Mouse (Mus musculus) stomach, embryonic 14.5 days (tissue): Measurements from ENCODE around the gene Xkr7. TPM values are rescaled to one million over a fixed set of nuclear protein-coding genes. Genes with fewer than 3 reads are reported as not detected.

Experiments
- ATAC-seq: fragments of 200-750 bp; cut with Nextera tagmentation; 2 replicates; pipeline ENCODE4 v1.8.0; 2017; ENCODE audit warnings: low read depth, moderate TSS enrichment; ENCODE audit not compliant: insufficient number of reproducible peaks, insufficient read depth, low FRiP score
- H3K27ac ChIP-seq: fragments of 300-500 bp; sonication (generic); 2 replicates; pipeline ENCODE4 v1.5.1; 2014; ENCODE audit warnings: mild to moderate bottlenecking, low read length, moderate library complexity, mixed read lengths
- H3K27me3 ChIP-seq: fragments of 300-500 bp; sonication (generic); 2 replicates; pipeline ENCODE4 v1.6.1; 2014; ENCODE audit warnings: low read length, control low read depth, mixed read lengths; ENCODE audit not compliant: control insufficient read depth, insufficient read depth
- H3K36me3 ChIP-seq: fragments of 300-500 bp; sonication (generic); 2 replicates; pipeline ENCODE4 v1.6.1; 2014; ENCODE audit warnings: mild to moderate bottlenecking, control low read depth, low read length, moderate library complexity, mixed read lengths; ENCODE audit not compliant: control insufficient read depth, insufficient read depth
- H3K4me1 ChIP-seq: fragments of 300-500 bp; sonication (generic); 2 replicates; pipeline ENCODE4 v1.6.1; 2014; ENCODE audit warnings: low read length, control low read depth, mixed read lengths; ENCODE audit not compliant: control insufficient read depth, insufficient read depth
- H3K4me2 ChIP-seq: fragments of 300-500 bp; sonication (generic); replicated peaks from 2 replicates; pipeline ENCODE4 v1.6.1; 2014; ENCODE audit warnings: low read depth, low read length, control low read depth
- H3K4me3 ChIP-seq: fragments of 300-500 bp; sonication (generic); 2 replicates; pipeline ENCODE4 v1.5.1; 2014; ENCODE audit warnings: low read depth, low read length, control low read depth
- H3K9ac ChIP-seq: fragments of 300-500 bp; sonication (generic); replicated peaks from 2 replicates; pipeline ENCODE4 v1.6.1; 2014; ENCODE audit warnings: low read depth, mild to moderate bottlenecking, control low read depth, low read length, moderate library complexity, mixed read lengths
- H3K9me3 ChIP-seq: fragments of 300-500 bp; sonication (generic); 2 replicates; pipeline ENCODE4 v1.6.1; 2016; ENCODE audit warnings: low read depth, low read length, control low read depth; ENCODE audit not compliant: control insufficient read depth
- WGBS: fragments of 180-500 bp; shearing (Covaris S2); extraction: QIAGEN DNeasy Blood & Tissue Kit; methylation state at CpG from one replicate; pipeline ENCODE4 v1.1.7; 2014; 5-methylcytosine and 5-hydroxymethylcytosine counted together
- polyA plus RNA-seq: library from polyadenylated mRNA; unstranded; fragments of >200 nt; fragmentation: Nextera tagmentation; extraction: Ambion mirVana; gene quantifications from 2 replicates; pipeline ENCODE4 v1.2.1, GENCODE M21; 2014

Xkr7 gene
- polyA plus RNA-seq: 0.13 TPM in 1 of 2 replicates, not detected in the other

DNA sequence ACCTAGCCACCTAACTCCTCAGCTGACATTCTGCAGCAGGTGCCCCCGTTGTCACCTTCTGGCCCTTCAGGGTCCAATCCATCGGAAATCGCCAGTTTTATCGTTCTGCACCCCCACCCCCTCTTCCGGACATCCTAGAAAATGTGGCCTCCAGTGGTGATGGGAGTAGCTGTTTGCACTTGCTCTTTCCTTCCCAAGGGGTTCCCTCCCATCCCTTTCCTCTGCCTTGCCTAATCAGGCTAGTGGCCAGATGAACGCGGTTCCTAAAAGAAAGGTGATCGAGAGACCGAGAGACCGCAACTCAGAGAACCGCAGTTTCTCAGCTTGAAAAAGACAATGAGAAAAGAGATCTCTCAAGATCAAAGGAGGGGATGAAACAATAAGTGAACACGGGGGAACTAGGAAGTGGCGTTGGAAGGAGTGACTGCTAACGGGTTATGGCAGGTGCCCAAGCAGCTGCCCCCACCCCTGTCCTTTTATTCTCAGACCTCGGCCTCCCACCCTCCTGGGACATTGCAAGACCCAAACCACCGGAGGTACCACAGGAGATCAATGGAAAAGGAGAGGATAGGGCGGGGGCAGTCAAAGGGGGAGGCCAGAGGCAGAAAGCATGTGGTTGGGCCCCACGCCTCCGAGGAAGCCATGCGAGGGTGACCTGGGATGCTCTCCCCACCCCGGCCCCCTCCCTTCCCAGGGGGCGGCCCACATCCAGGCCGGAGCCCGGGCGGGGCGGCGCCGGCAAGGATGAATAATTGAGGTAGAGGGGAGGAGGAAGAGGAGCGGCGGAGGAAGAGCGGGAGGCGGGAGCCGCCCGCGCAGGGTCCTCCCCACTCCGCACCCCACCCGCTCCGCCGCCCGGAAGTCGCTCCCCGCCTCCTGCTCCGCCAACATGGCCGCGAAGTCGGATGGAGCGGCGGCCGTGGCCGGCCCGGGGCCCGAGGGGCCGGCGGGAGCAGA lies at the start of gene Xkr7:
Gene Xkr7, plus strand, starts transcription at position 727 of the 957 bp plus-strand sequence.
- no peak within 1 kb of the TSS for H3K27ac ChIP-seq
- 2% methylated on average over 54 of the region's 54 CpGs for WGBS
- peak within 1 kb of the TSS; percentile 84 for H3K4me2 ChIP-seq
- peak within 1 kb of the TSS; percentile 40 for H3K4me3 ChIP-seq
- no peaks in the 10 kb centered on the region for H3K36me3 ChIP-seq
- H3K9me3 ChIP-seq: no peaks in the 10 kb centered on the region
- peaks cover 26% of the 10 kb centered on the region for H3K27me3 ChIP-seq
- peak; percentile 42; the same call in 1 of the 2 replicates for ATAC-seq
- no peak within 1 kb of the TSS for H3K9ac ChIP-seq
- peaks cover 4% of the 10 kb centered on the region; the same call in 1 of the 2 replicates for H3K4me1 ChIP-seq

DNA sequence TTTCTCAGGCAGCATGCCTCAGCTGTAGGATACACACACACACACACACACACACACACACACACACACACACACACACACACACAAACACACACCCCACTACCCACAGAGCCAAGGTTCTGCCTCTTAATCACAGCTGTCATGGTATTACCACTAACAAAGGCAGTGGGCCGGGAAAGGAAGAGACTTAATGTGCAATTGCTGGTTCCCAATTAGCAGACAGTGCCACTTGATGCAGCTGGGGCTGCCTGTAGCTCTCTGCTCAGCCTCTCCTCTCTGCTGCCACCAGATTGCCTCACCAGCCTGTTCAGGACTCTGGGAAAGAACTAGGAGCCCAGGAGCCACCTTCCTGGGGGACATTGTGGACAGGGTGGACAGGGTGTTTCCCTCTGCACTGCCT lies 46.1 kb upstream of the Xkr7 start:
- Histone ChIP-seq H3K9ac (no peak overlapping the region), H3K4me2 (no peak overlapping the region), H3K27ac (no peak overlapping the region), H3K27me3 (no peaks in the 10 kb centered on the region), H3K4me1 (no peaks in the 10 kb centered on the region), H3K36me3 (no peaks in the 10 kb centered on the region), H3K9me3 (no peaks in the 10 kb centered on the region), H3K4me3 (no peak overlapping the region)
- no peak for ATAC-seq
- WGBS: 65% methylated on average over 1 of the region's 1 CpGs

DNA sequence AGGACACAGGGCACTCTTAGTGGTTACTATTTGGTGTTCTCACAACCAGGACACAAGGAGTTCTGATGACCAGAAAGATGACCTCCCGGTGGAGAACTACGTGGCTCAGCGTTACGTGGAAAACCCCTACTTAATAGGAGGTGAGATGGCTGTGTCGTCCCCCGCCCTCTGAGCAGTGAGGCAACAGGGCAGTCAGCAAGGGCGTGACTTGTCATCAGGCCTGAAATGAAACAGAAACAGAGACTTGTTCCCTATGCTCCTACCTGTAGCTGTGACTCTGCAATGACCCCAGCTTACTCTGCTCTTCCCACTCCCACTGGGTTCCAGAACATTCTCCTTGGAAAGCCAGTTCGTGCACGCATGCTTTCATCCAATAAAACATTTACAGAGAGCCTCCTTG lies 40.1 kb upstream of the Xkr7 start:
- H3K9ac ChIP-seq: no peak overlapping the region
- no peak for ATAC-seq
- H3K36me3 ChIP-seq: no peaks in the 10 kb centered on the region
- H3K27me3 ChIP-seq: no peaks in the 10 kb centered on the region
- 81% methylated on average over 9 of the region's 9 CpGs for WGBS
- no peak overlapping the region for H3K27ac ChIP-seq
- H3K4me2 ChIP-seq: no peak overlapping the region
- H3K4me1 ChIP-seq: no peaks in the 10 kb centered on the region
- H3K9me3 ChIP-seq: no peaks in the 10 kb centered on the region
- no peak overlapping the region for H3K4me3 ChIP-seq

DNA sequence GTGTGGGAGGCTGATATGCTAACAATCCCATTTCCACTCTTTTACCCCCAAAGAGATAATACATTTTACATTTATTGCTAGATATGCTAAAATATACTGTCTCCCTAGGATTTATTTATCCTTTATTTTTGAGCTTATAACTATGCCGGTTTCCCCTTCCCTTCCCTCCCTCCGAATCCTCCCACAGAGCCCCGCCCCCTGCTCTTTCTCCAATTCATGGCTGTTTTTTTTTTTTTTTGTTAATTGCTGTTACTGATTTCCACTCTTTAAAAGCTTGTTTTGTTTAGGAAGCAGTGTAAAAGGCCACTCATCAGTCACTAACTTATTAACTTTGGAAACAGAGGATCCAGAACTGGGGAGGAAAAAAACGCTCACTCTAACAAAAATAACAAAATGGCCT lies 34.6 kb upstream of the Xkr7 start:
- Histone ChIP-seq H3K27me3 (no peaks in the 10 kb centered on the region), H3K27ac (no peak overlapping the region), H3K4me2 (no peak overlapping the region), H3K9ac (no peak overlapping the region), H3K4me1 (no peaks in the 10 kb centered on the region), H3K9me3 (no peaks in the 10 kb centered on the region), H3K4me3 (no peak overlapping the region), H3K36me3 (no peaks in the 10 kb centered on the region)
- WGBS: 58% methylated on average over 4 of the region's 4 CpGs
- ATAC-seq: no peak

DNA sequence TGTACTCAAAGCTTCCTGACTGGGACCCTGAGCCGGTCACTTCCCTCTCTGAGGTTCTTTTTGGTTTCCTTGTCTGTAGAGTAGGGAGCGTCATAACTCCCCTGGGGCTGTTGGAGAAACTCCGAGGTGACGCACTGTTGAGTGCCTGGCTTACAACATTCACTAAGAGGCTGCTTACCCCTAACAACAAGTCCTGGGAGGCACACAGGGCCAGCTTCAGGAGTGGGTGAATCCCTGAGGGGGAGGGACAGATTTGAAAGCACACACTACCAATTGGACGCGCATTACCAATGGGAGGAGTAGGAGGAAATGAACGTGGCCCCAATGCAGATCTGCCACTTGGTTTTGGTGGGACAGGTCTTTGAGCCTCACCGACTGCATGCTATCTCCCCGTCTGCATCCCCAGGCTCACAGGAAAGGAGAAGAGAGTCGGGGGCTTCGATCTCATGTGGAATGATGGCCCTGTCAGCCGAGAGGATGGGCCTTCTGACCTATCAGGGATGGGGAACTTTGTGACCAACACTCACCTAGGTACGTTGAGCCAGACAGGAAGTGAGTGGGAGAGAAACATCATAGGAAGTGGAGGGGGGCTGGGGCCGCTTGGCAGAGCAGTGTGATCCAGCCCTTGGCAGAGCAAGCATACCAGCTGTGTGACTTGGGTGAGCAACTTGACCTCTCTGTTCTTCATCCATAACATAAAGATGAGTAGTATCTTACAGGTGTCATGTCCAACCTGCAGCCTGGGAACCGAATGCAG lies 29.0 kb upstream of the Xkr7 start:
- H3K9me3 ChIP-seq: no peaks in the 10 kb centered on the region
- WGBS: 76% methylated on average over 15 of the region's 15 CpGs
- H3K4me3 ChIP-seq: no peak overlapping the region
- no peaks in the 10 kb centered on the region for H3K4me1 ChIP-seq
- H3K9ac ChIP-seq: no peak overlapping the region
- H3K27me3 ChIP-seq: no peaks in the 10 kb centered on the region
- no peak overlapping the region for H3K27ac ChIP-seq
- no peak overlapping the region for H3K4me2 ChIP-seq
- ATAC-seq: no peak
- H3K36me3 ChIP-seq: no peaks in the 10 kb centered on the region

DNA sequence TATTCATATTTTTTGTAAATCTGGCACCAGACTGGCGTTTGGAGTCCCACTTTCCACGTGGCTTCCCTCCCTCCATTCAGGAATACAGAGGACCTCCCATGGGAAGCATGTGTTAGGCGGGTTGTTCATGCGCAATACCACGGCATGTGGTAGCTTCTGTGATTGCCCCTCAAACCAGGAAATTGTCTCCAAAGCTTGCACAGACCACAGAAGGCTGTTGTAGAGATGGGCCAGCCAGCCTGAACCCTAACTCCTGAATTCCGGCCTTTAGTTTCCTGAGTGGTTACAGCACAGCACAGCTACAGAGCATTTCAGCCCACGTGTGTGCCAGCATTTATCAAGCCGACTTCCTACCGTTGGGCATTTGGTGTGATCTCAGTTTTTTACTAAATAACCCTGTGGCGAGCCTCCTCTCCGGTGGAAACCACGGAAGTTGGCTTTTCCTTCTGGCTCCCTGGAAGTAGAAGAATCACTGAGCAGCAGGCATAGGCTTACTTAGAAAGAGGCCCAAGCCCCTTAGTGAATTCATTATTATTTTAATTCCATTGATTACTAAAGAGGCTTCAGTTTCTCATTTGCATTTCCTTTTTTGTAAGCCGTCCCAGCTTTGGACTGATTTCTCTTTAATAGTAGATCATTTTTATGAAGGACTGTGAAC lies 27.8 kb upstream of the Xkr7 start:
- WGBS: 65% methylated on average over 13 of the region's 13 CpGs
- Histone ChIP-seq H3K4me2 (no peak overlapping the region), H3K4me1 (no peaks in the 10 kb centered on the region), H3K36me3 (peaks cover 6% of the 10 kb centered on the region), H3K9me3 (no peaks in the 10 kb centered on the region), H3K27me3 (no peaks in the 10 kb centered on the region), H3K27ac (no peak overlapping the region), H3K9ac (no peak overlapping the region), H3K4me3 (no peak overlapping the region)
- ATAC-seq: no peak

DNA sequence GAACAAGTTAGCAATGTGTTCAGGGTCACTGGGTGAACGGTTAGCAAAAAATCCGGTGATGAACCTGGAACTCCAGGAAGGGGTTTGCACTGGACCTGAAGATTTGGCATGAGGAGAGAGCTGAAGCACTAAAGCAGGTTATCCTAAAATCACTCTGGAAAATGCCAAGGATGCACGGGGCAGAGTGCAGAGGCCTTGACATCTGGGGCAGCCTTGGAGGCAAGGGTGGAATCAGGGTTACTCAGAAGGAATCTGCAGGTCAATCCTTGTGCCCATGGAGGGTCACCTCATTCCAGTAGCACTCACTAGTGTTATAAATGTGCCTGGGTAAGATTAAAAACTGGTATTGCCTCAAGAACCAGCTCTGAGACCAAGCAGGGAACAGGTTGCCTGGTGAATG lies 25.7 kb upstream of the Xkr7 start:
- Histone ChIP-seq H3K36me3 (peaks cover 21% of the 10 kb centered on the region), H3K4me2 (no peak overlapping the region), H3K4me1 (no peaks in the 10 kb centered on the region), H3K27ac (no peak overlapping the region), H3K27me3 (no peaks in the 10 kb centered on the region), H3K9ac (no peak overlapping the region), H3K4me3 (no peak overlapping the region), H3K9me3 (no peaks in the 10 kb centered on the region)
- no peak for ATAC-seq
- 90% methylated on average over 3 of the region's 3 CpGs for whole genome bisulfite sequencing
